Mouse (Mus musculus) thymus, adult 2 months (tissue): ENCODE data around the gene Atxn1l.

Source experiments
- CTCF ChIP-seq: fragments of 200-500 bp; IDR thresholded peaks from 2 replicates; pipeline ENCODE4 v1.5.1; 2012; ENCODE audit warnings: mild to moderate bottlenecking, control low read depth, low read length, moderate library complexity, borderline replicate concordance; ENCODE audit not compliant: control insufficient read depth, poor library complexity, insufficient read depth; ENCODE audit errors: extremely low read depth
- POLR2A ChIP-seq: fragments of 200-500 bp; IDR thresholded peaks from 2 replicates; pipeline ENCODE4 v1.6.1; 2012; ENCODE audit warnings: mild to moderate bottlenecking, low read length, control low read depth, moderate library complexity; ENCODE audit not compliant: control insufficient read depth, poor library complexity, insufficient read depth; ENCODE audit errors: extremely low read depth

DNA sequence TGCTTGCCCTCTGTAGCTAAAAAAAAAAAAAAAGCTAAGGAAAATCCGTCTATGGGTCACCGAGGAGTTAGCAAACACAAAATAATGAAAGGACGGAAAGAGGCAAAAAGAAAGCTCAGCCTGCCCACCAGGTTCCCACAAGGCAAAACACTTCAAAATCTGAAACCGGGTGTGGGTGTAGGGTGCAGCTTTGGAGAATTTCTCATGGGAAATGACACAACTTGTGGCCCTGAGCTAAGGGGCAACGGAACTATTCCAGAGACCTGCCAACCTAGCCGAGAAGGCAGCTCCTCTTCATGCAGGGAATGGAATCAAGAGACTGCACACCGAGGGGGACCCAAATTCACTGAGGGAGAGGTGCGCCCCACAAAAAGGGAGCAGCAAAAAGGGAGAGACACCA lies 720 bp downstream of the Atxn1l start:
- TF ChIP-seq POLR2A (no peak), CTCF (no peak)
